Mouse (Mus musculus): Measurements from ENCODE around the gene Sf3b3. TPM values are rescaled to one million over a fixed set of nuclear protein-coding genes. Genes with fewer than 3 reads are reported as not detected.

The Sf3b3 gene
- polyA plus RNA-seq, 1 experiment: 78.5 TPM

GRCm38 (mm10) chr8:110810481-110811065, 36.0 kb downstream of the Sf3b3 start:
- no peak for TF ChIP-seq CTCF (IDR thresholded peaks at IDR 0.05; ENCODE audit: borderline replicate concordance, control insufficient read depth, extremely low read depth, insufficient read depth, low read length, poor library complexity)
- no peak for TF ChIP-seq POLR2A (IDR thresholded peaks at IDR 0.05; ENCODE audit: control insufficient read depth, extremely low read depth, insufficient read depth, low read length, poor library complexity)
- 96% methylated on average over 7 of the region's 7 CpGs for WGBS
- H3K4me3 ChIP-seq (ENCODE audit: control insufficient read depth, insufficient read depth, low read length): no peak overlapping the region
- no peak for DNase-seq
- H3K27me3 ChIP-seq (ENCODE audit: control insufficient read depth, insufficient read depth, low read length): no peaks in the 10 kb centered on the region
- H3K36me3 ChIP-seq (ENCODE audit: control insufficient read depth, insufficient read depth, low read length): peaks cover 67% of the 10 kb centered on the region
- no peak overlapping the region for H3K27ac ChIP-seq (ENCODE audit: control insufficient read depth, insufficient read depth, low read length)
- H3K4me1 ChIP-seq (replicated peaks; ENCODE audit: control insufficient read depth, insufficient read depth, low read length): peaks cover 22% of the 10 kb centered on the region

DNA sequence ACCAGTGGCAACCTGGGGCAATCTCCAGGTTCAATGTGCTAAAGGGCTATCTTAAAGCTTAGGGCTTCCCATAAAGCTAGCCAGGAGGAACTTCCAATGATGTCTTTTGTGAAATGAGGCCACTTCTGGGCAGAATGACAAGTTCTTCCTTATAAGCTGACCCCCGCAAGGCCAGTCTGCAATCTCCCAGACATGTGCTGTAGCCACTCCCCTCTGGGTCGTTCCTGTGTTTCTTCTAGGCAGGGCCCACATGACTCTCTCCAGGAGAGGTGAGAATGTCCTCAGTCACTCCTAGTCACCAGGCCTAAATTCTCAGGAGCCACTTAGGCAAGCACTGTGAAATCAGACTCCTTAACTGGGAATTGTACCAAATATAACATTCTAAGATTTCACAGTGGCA, 36.8 kb downstream of the Sf3b3 start:
- WGBS: 74% methylated on average over 2 of the region's 2 CpGs
- DNase-seq: no peak
- H3K27ac ChIP-seq (ENCODE audit: control insufficient read depth, insufficient read depth, low read length): no peak overlapping the region

GRCm38 (mm10) chr8:110808495-110809472, 37.8 kb downstream of the Sf3b3 start:
- no peak overlapping the region for H3K27ac ChIP-seq (ENCODE audit: control insufficient read depth, insufficient read depth, low read length)

More for the DNA sequence above, 36.8 kb downstream of the Sf3b3 start:
- Histone ChIP-seq H3K27me3 (ENCODE audit: control insufficient read depth, insufficient read depth, low read length) (no peaks in the 10 kb centered on the region), H3K36me3 (ENCODE audit: control insufficient read depth, insufficient read depth, low read length) (peaks cover 60% of the 10 kb centered on the region), H3K4me3 (ENCODE audit: control insufficient read depth, insufficient read depth, low read length) (no peak overlapping the region), H3K4me1 (replicated peaks; ENCODE audit: control insufficient read depth, insufficient read depth, low read length) (peaks cover 27% of the 10 kb centered on the region)
- TF ChIP-seq CTCF (IDR thresholded peaks at IDR 0.05; ENCODE audit: borderline replicate concordance, control insufficient read depth, extremely low read depth, insufficient read depth, low read length, poor library complexity) (no peak), POLR2A (IDR thresholded peaks at IDR 0.05; ENCODE audit: control insufficient read depth, extremely low read depth, insufficient read depth, low read length, poor library complexity) (no peak)

DNA sequence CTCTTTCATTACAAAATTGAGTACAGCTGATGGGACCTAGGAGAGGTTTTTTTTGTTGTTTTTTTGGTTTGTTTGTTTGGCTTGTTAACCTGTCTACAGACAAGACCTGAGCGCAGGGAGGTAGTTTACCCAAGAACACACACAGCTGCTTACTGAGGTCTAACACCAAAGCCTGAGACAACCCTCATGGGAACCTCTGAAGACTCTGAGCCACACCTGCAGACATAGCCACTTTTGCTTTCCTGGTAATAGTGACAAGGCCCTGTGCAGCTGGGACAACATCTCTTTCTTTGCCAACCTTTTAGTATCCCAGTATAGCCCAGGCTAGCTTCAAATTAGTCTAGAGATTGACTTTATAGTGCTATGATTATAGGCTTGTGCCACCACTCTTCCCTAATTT, 40.4 kb downstream of the Sf3b3 start:
- 21% methylated on average over 1 of the region's 1 CpGs for WGBS
- Histone ChIP-seq H3K4me1 (replicated peaks; ENCODE audit: control insufficient read depth, insufficient read depth, low read length) (peaks cover 49% of the 10 kb centered on the region), H3K27me3 (ENCODE audit: control insufficient read depth, insufficient read depth, low read length) (no peaks in the 10 kb centered on the region), H3K27ac (ENCODE audit: control insufficient read depth, insufficient read depth, low read length) (peak overlapping the region; percentile 80), H3K36me3 (ENCODE audit: control insufficient read depth, insufficient read depth, low read length) (peaks cover 23% of the 10 kb centered on the region), H3K4me3 (ENCODE audit: control insufficient read depth, insufficient read depth, low read length) (no peak overlapping the region)
- TF ChIP-seq CTCF (IDR thresholded peaks at IDR 0.05; ENCODE audit: borderline replicate concordance, control insufficient read depth, extremely low read depth, insufficient read depth, low read length, poor library complexity) (no peak), POLR2A (IDR thresholded peaks at IDR 0.05; ENCODE audit: control insufficient read depth, extremely low read depth, insufficient read depth, low read length, poor library complexity) (no peak)
- DNase-seq: peak; percentile 25

More at GRCm38 (mm10) chr8:110808495-110809472, 37.8 kb downstream of the Sf3b3 start:
- H3K4me3 ChIP-seq (ENCODE audit: control insufficient read depth, insufficient read depth, low read length): no peak overlapping the region
- H3K36me3 ChIP-seq (ENCODE audit: control insufficient read depth, insufficient read depth, low read length): peaks cover 49% of the 10 kb centered on the region
- peaks cover 36% of the 10 kb centered on the region for H3K4me1 ChIP-seq (replicated peaks; ENCODE audit: control insufficient read depth, insufficient read depth, low read length)
- no peak for DNase-seq
- 87% methylated on average over 13 of the region's 13 CpGs for WGBS
- TF ChIP-seq POLR2A (IDR thresholded peaks at IDR 0.05; ENCODE audit: control insufficient read depth, extremely low read depth, insufficient read depth, low read length, poor library complexity) (no peak), CTCF (IDR thresholded peaks at IDR 0.05; ENCODE audit: borderline replicate concordance, control insufficient read depth, extremely low read depth, insufficient read depth, low read length, poor library complexity) (no peak)
- H3K27me3 ChIP-seq (ENCODE audit: control insufficient read depth, insufficient read depth, low read length): no peaks in the 10 kb centered on the region

GRCm38 (mm10) chr8:110805669-110806068, 40.9 kb downstream of the Sf3b3 start, which contains the start of gene Il34:
TSS of gene Il34 (minus strand) at chr8:110805924.
- H3K4me1 ChIP-seq (replicated peaks; ENCODE audit: control insufficient read depth, insufficient read depth, low read length): peaks cover 49% of the 10 kb centered on the region
- no peaks in the 10 kb centered on the region for H3K27me3 ChIP-seq (ENCODE audit: control insufficient read depth, insufficient read depth, low read length)
- no peak within 1 kb of the TSS for H3K4me3 ChIP-seq (ENCODE audit: control insufficient read depth, insufficient read depth, low read length)
- H3K36me3 ChIP-seq (ENCODE audit: control insufficient read depth, insufficient read depth, low read length): peaks cover 18% of the 10 kb centered on the region
- WGBS: 6% methylated on average over 12 of the region's 12 CpGs
- DNase-seq: peak; percentile 79
- H3K27ac ChIP-seq (ENCODE audit: control insufficient read depth, insufficient read depth, low read length): peak within 1 kb of the TSS; percentile 80
- TF ChIP-seq POLR2A (IDR thresholded peaks at IDR 0.05; ENCODE audit: control insufficient read depth, extremely low read depth, insufficient read depth, low read length, poor library complexity) (no peak), CTCF (IDR thresholded peaks at IDR 0.05; ENCODE audit: borderline replicate concordance, control insufficient read depth, extremely low read depth, insufficient read depth, low read length, poor library complexity) (0 out of 2 replicates have a peak, but pooled peaks have one; percentile 30)

DNA sequence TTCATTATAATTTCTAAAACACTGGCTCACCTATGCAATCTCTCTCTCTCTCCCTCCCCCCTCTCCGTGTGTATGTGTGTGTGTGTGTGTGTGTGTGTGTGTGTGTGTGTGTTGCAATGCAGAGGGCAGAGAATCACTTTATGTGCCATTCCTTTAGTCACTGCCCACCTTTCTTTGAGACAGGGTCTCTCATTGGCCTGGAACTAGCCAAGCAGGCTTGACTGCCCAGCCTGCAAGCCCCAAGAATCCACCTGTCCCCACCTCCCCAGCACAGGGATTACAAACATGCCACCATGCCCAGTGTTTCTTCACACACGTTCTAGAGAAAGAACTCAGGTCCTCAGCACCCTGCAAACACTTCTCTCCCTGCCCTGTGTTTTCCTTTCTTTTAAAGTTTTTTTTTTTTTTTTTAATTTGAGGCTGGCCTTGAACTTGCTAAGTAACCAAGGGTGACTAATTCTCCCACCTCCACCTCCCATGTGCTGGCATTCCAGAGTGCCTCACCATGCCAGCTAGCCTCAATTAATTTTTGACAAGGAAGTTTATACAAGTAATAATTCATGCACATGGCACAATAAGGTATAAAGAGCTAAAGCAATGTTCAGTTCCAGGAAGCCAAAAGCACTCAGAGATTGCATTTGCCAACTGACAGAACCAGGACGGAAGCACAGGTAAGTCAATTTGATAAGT, 41.6 kb downstream of the Sf3b3 start:
- WGBS: 44% methylated on average over 3 of the region's 3 CpGs
- no peak for TF ChIP-seq POLR2A (IDR thresholded peaks at IDR 0.05; ENCODE audit: control insufficient read depth, extremely low read depth, insufficient read depth, low read length, poor library complexity)
- TF ChIP-seq CTCF (IDR thresholded peaks at IDR 0.05; ENCODE audit: borderline replicate concordance, control insufficient read depth, extremely low read depth, insufficient read depth, low read length, poor library complexity): no peak
- Histone ChIP-seq H3K36me3 (ENCODE audit: control insufficient read depth, insufficient read depth, low read length) (peaks cover 11% of the 10 kb centered on the region), H3K27ac (ENCODE audit: control insufficient read depth, insufficient read depth, low read length) (peak overlapping the region; percentile 80), H3K27me3 (ENCODE audit: control insufficient read depth, insufficient read depth, low read length) (no peaks in the 10 kb centered on the region), H3K4me3 (ENCODE audit: control insufficient read depth, insufficient read depth, low read length) (no peak overlapping the region), H3K4me1 (replicated peaks; ENCODE audit: control insufficient read depth, insufficient read depth, low read length) (peaks cover 49% of the 10 kb centered on the region)
- no peak for DNase-seq
